ENCODE assay signal across 10 mouse cellular contexts in genomic region chr4:136907033-136907432, GRCm38 (mm10). TPM values are rescaled to one million over a fixed set of nuclear protein-coding genes. Genes with fewer than 3 reads are reported as not detected.
DNase-seq lines count a peak whose midpoint lies in the region; ATAC-seq and TF ChIP-seq lines count a peak whose summit lies in the region.
"Had no signal": no experiment of that assay in that cellular context is flagged by ENCODE, and none has a peak within 500 bp of the region (broad histone marks: within the 10 kb centered on the region; RNA-seq: fewer than 3 reads in every experiment).

No protein-coding gene starts in this region.

- H3K9ac ChIP-seq in hindbrain, embryonic 16.5 days (ENCODE audit: low read depth, low read length) = no peak overlapping the region
- no peak overlapping the region for H3K9ac ChIP-seq in ES-Bruce4 (ENCODE audit: low read depth, poor library complexity, severe bottlenecking)
- no peak overlapping the region for H3K9ac ChIP-seq in kidney, postnatal 0 days (ENCODE audit: low read depth, low read length)
- no peak overlapping the region for H3K9ac ChIP-seq in neural tube, embryonic 11.5 days (ENCODE audit: low read length)
- H3K9ac ChIP-seq: embryonic facial prominence, embryonic 12.5 days had no signal

- H3K4me1 ChIP-seq in hindbrain, embryonic 10.5 days (replicated peaks) = peaks cover 28% of the 10 kb centered on the region
- peaks cover 18% of the 10 kb centered on the region for H3K4me1 ChIP-seq in hindbrain, embryonic 16.5 days (ENCODE audit: control insufficient read depth, insufficient read depth, low read depth, low read length)
- H3K4me1 ChIP-seq in ES-Bruce4 (ENCODE audit: control insufficient read depth, insufficient read depth, low read length) = peaks cover 3% of the 10 kb centered on the region
- no peaks in the 10 kb centered on the region for H3K4me1 ChIP-seq in kidney, postnatal 0 days (replicated peaks; ENCODE audit: insufficient read depth, low read length)
- H3K4me1 ChIP-seq in neural tube, embryonic 11.5 days (ENCODE audit: control insufficient read depth, insufficient read depth, low read length) = peaks cover 12% of the 10 kb centered on the region
- H3K4me1 ChIP-seq: megakaryocyte, embryonic 14.5 days had no signal

- DNase-seq in hindbrain, embryonic 10.5 days (ENCODE audit: low spot score) = peak; percentile 55
- peak; percentile 66 for DNase-seq in brain, embryonic 14.5 days (ENCODE audit: low read depth)
- DNase-seq in kidney, postnatal 0 days (ENCODE audit: low spot score) = peak; percentile 88
- DNase-seq in neural tube, embryonic 11.5 days (ENCODE audit: low spot score) = peak; percentile 62
- no peak for DNase-seq in frontal cortex, postnatal 10 days (ENCODE audit: low spot score in 2 of 2)
- no peak for DNase-seq in cerebellum, adult 11 months

- no peaks in the 10 kb centered on the region for H3K9me3 ChIP-seq in hindbrain, embryonic 10.5 days
- H3K9me3 ChIP-seq in hindbrain, embryonic 16.5 days (ENCODE audit: control insufficient read depth, low read length) = no peaks in the 10 kb centered on the region
- no peaks in the 10 kb centered on the region for H3K9me3 ChIP-seq in ES-Bruce4 (replicated peaks; ENCODE audit: control insufficient read depth, insufficient read depth, low read length, poor library complexity, severe bottlenecking)
- no peaks in the 10 kb centered on the region for H3K9me3 ChIP-seq in kidney, postnatal 0 days (replicated peaks; ENCODE audit: low read length)
- H3K9me3 ChIP-seq in neural tube, embryonic 11.5 days (ENCODE audit: control insufficient read depth, low read length) = no peaks in the 10 kb centered on the region
- H3K9me3 ChIP-seq: embryonic facial prominence, embryonic 12.5 days; megakaryocyte, embryonic 14.5 days had no signal

- H3K4me2 ChIP-seq in hindbrain, embryonic 16.5 days (ENCODE audit: low read length) = no peak overlapping the region
- no peak overlapping the region for H3K4me2 ChIP-seq in kidney, postnatal 0 days (ENCODE audit: low read length)
- no peak overlapping the region for H3K4me2 ChIP-seq in neural tube, embryonic 11.5 days (ENCODE audit: low read depth)
- H3K4me2 ChIP-seq: embryonic facial prominence, embryonic 12.5 days had no signal

- TF ChIP-seq EP300 in ES-Bruce4 (IDR thresholded peaks at IDR 0.05; ENCODE audit: insufficient read depth, low read depth, low read length) = no peak

- WGBS in hindbrain, embryonic 10.5 days = 16% methylated on average over 7 of the region's 7 CpGs
- 7% methylated on average over 7 of the region's 7 CpGs for WGBS in hindbrain, embryonic 16.5 days
- WGBS in kidney, postnatal 0 days = 13% methylated on average over 7 of the region's 7 CpGs
- 13% methylated on average over 7 of the region's 7 CpGs for WGBS in neural tube, embryonic 11.5 days

- H3K4me3 ChIP-seq in hindbrain, embryonic 10.5 days = no peak overlapping the region
- H3K4me3 ChIP-seq in hindbrain, embryonic 16.5 days (ENCODE audit: low read length) = no peak overlapping the region
- no peak overlapping the region for H3K4me3 ChIP-seq in ES-Bruce4 (ENCODE audit: low read depth, low read length)
- H3K4me3 ChIP-seq in kidney, postnatal 0 days (replicated peaks; ENCODE audit: low read depth, low read length) = no peak overlapping the region
- H3K4me3 ChIP-seq in neural tube, embryonic 11.5 days (ENCODE audit: low read depth, low read length) = no peak overlapping the region
- H3K4me3 ChIP-seq: embryonic facial prominence, embryonic 12.5 days; megakaryocyte, embryonic 14.5 days had no signal

- no peak for TF ChIP-seq POLR2A in ES-Bruce4 (IDR thresholded peaks at IDR 0.05; ENCODE audit: insufficient read depth, low read length)
- no peak for TF ChIP-seq POLR2A in brain, embryonic 14.5 days (IDR thresholded peaks at IDR 0.05; ENCODE audit: borderline replicate concordance, extremely low read depth, insufficient read depth, insufficient read length, poor library complexity, severe bottlenecking)

- ATAC-seq in hindbrain, embryonic 16.5 days = no peak
- peak; percentile 33; the same call in 1 of the 2 replicates for ATAC-seq in kidney, postnatal 0 days (replicated peaks; ENCODE audit: low FRiP score, low read depth)
- ATAC-seq in neural tube, embryonic 11.5 days (ENCODE audit: insufficient read depth, low FRiP score, low TSS enrichment) = no peak

- no peak overlapping the region for H3K27ac ChIP-seq in hindbrain, embryonic 10.5 days
- H3K27ac ChIP-seq in hindbrain, embryonic 16.5 days (ENCODE audit: low read depth, low read length) = no peak overlapping the region
- no peak overlapping the region for H3K27ac ChIP-seq in ES-Bruce4 (ENCODE audit: insufficient read depth, low read length)
- no peak overlapping the region for H3K27ac ChIP-seq in kidney, postnatal 0 days
- H3K27ac ChIP-seq in neural tube, embryonic 11.5 days (ENCODE audit: low read depth, low read length) = no peak overlapping the region
- H3K27ac ChIP-seq: embryonic facial prominence, embryonic 12.5 days had no signal

- TF ChIP-seq CTCF in ES-Bruce4 (IDR thresholded peaks at IDR 0.05; ENCODE audit: low read depth, low read length) = peak; percentile 95
- peak; percentile 77 for TF ChIP-seq CTCF in brain, embryonic 14.5 days (IDR thresholded peaks at IDR 0.05; ENCODE audit: borderline replicate concordance, extremely low read depth, insufficient read depth, insufficient read length)
- TF ChIP-seq CTCF in kidney, postnatal 0 days (IDR thresholded peaks at IDR 0.05; ENCODE audit: low read depth) = peak; percentile 91

- no peaks in the 10 kb centered on the region for H3K36me3 ChIP-seq in hindbrain, embryonic 10.5 days
- no peaks in the 10 kb centered on the region for H3K36me3 ChIP-seq in hindbrain, embryonic 16.5 days (ENCODE audit: control insufficient read depth, insufficient read depth, low read length)
- H3K36me3 ChIP-seq in ES-Bruce4 (ENCODE audit: control insufficient read depth, insufficient read depth, low read length, poor library complexity, severe bottlenecking) = no peaks in the 10 kb centered on the region
- H3K36me3 ChIP-seq in kidney, postnatal 0 days (ENCODE audit: insufficient read depth, low read length) = no peaks in the 10 kb centered on the region
- no peaks in the 10 kb centered on the region for H3K36me3 ChIP-seq in neural tube, embryonic 11.5 days (ENCODE audit: control insufficient read depth, insufficient read depth, low read length)
- H3K36me3 ChIP-seq: embryonic facial prominence, embryonic 12.5 days had no signal

- H3K27me3 ChIP-seq in hindbrain, embryonic 10.5 days (ENCODE audit: insufficient read depth, poor library complexity, severe bottlenecking) = peaks cover 83% of the 10 kb centered on the region
- peaks cover 6% of the 10 kb centered on the region; the same call in 1 of the 2 replicates for H3K27me3 ChIP-seq in hindbrain, embryonic 16.5 days (replicated peaks; ENCODE audit: control insufficient read depth, insufficient read depth, low read length)
- no peaks in the 10 kb centered on the region for H3K27me3 ChIP-seq in ES-Bruce4 (ENCODE audit: control insufficient read depth, insufficient read depth, low read length, poor library complexity, severe bottlenecking)
- peaks cover 27% of the 10 kb centered on the region for H3K27me3 ChIP-seq in kidney, postnatal 0 days (ENCODE audit: insufficient read depth, low read length)
- H3K27me3 ChIP-seq in neural tube, embryonic 11.5 days (ENCODE audit: control insufficient read depth, insufficient read depth, low read length) = peaks cover 28% of the 10 kb centered on the region

RNA-seq across cellular contexts. Expression of gene C1qa, which starts 8.4 kb away (rescaled TPM):
- polyA plus RNA-seq in hindbrain, embryonic 10.5 days (2016; fragmentation: Nextera tagmentation; extraction: Ambion mirVana) = 4.8 and 10.8 TPM in 2 replicates
- 34.0 and 36.8 TPM in 2 replicates for polyA plus RNA-seq in hindbrain, embryonic 16.5 days (2015; fragmentation: Nextera tagmentation; extraction: Ambion mirVana)
- not detected in 2 replicates for polyA plus RNA-seq in ES-Bruce4 (2011; ENCODE audit: insufficient read depth, insufficient read length, low read depth, missing spikeins)
- 14.2 and 14.9 TPM in 2 replicates for polyA plus RNA-seq in brain, embryonic 14.5 days (2012; rRNA removed)
- 30.2 and 35.8 TPM in 2 replicates for polyA plus RNA-seq in kidney, postnatal 0 days (2015; fragmentation: Nextera tagmentation; extraction: Ambion mirVana)
- 11.8 and 13.8 TPM in 2 replicates for polyA plus RNA-seq in neural tube, embryonic 11.5 days (2014; fragmentation: Nextera tagmentation; extraction: Ambion mirVana)

RNA-seq across cellular contexts. Expression of gene C1qc, which starts 14.2 kb away (rescaled TPM):
- 7.5 and 18.5 TPM in 2 replicates for polyA plus RNA-seq in hindbrain, embryonic 10.5 days (2016; fragmentation: Nextera tagmentation; extraction: Ambion mirVana)
- polyA plus RNA-seq in hindbrain, embryonic 16.5 days (2015; fragmentation: Nextera tagmentation; extraction: Ambion mirVana) = 25.5 and 28.8 TPM in 2 replicates
- polyA plus RNA-seq in ES-Bruce4 (2011; ENCODE audit: insufficient read depth, insufficient read length, low read depth, missing spikeins) = not detected in 2 replicates
- polyA plus RNA-seq in brain, embryonic 14.5 days (2012; rRNA removed) = 18.3 and 19.5 TPM in 2 replicates
- polyA plus RNA-seq in kidney, postnatal 0 days (2015; fragmentation: Nextera tagmentation; extraction: Ambion mirVana) = 27.2 and 34.6 TPM in 2 replicates
- polyA plus RNA-seq in neural tube, embryonic 11.5 days (2014; fragmentation: Nextera tagmentation; extraction: Ambion mirVana) = 12.3 and 13.3 TPM in 2 replicates

RNA-seq across cellular contexts. Expression of gene C1qb, which starts 21.0 kb away (rescaled TPM):
- polyA plus RNA-seq in hindbrain, embryonic 10.5 days (2016; fragmentation: Nextera tagmentation; extraction: Ambion mirVana) = 23.4 and 38.4 TPM in 2 replicates
- polyA plus RNA-seq in hindbrain, embryonic 16.5 days (2015; fragmentation: Nextera tagmentation; extraction: Ambion mirVana) = 49.8 and 53.9 TPM in 2 replicates
- not detected in 2 replicates for polyA plus RNA-seq in ES-Bruce4 (2011; ENCODE audit: insufficient read depth, insufficient read length, low read depth, missing spikeins)
- polyA plus RNA-seq in brain, embryonic 14.5 days (2012; rRNA removed) = 27.5 and 30.5 TPM in 2 replicates
- 54.4 and 69.0 TPM in 2 replicates for polyA plus RNA-seq in kidney, postnatal 0 days (2015; fragmentation: Nextera tagmentation; extraction: Ambion mirVana)
- polyA plus RNA-seq in neural tube, embryonic 11.5 days (2014; fragmentation: Nextera tagmentation; extraction: Ambion mirVana) = 24.2 and 27.3 TPM in 2 replicates

RNA-seq across cellular contexts. Expression of gene Epha8, which starts 49.6 kb away (rescaled TPM):
- 2.4 and 4.6 TPM in 2 replicates for polyA plus RNA-seq in hindbrain, embryonic 10.5 days (2016; fragmentation: Nextera tagmentation; extraction: Ambion mirVana)
- 8.8 and 14.0 TPM in 2 replicates for polyA plus RNA-seq in hindbrain, embryonic 16.5 days (2015; fragmentation: Nextera tagmentation; extraction: Ambion mirVana)
- 0.61 and 0.72 TPM in 2 replicates for polyA plus RNA-seq in ES-Bruce4 (2011; ENCODE audit: insufficient read depth, insufficient read length, low read depth, missing spikeins)
- polyA plus RNA-seq in brain, embryonic 14.5 days (2012; rRNA removed) = 28.5 and 33.9 TPM in 2 replicates
- 0.24 and 0.63 TPM in 2 replicates for polyA plus RNA-seq in kidney, postnatal 0 days (2015; fragmentation: Nextera tagmentation; extraction: Ambion mirVana)
- 1.8 and 2.5 TPM in 2 replicates for polyA plus RNA-seq in neural tube, embryonic 11.5 days (2014; fragmentation: Nextera tagmentation; extraction: Ambion mirVana)

Comparison
In these comparisons a context has a peak if more than half of its experiments do, and no peak if none do; other contexts are left out.
1. DNase-seq: peak in hindbrain, embryonic 10.5 days (single experiment), brain, embryonic 14.5 days (single experiment), kidney, postnatal 0 days (single experiment) and neural tube, embryonic 11.5 days (single experiment); none in frontal cortex, postnatal 10 days (0 of 2) and cerebellum, adult 11 months (single experiment).
2. RNA of gene C1qb, which starts 21.0 kb away (polyA plus RNA-seq): 54.4 to 69.0 TPM in kidney, postnatal 0 days, 49.8 to 53.9 TPM in hindbrain, embryonic 16.5 days, 23.4 to 38.4 TPM in hindbrain, embryonic 10.5 days, 27.5 to 30.5 TPM in brain, embryonic 14.5 days and 24.2 to 27.3 TPM in neural tube, embryonic 11.5 days; not detected in ES-Bruce4; every median in the first group is over 10 times any median in the second.
3. Peak in every context shown above with its lines, with median percentiles within 50 percentile points of each other: CTCF ChIP-seq.